Mouse (Mus musculus) kidney, embryonic 16.5 days (tissue): Measurements from ENCODE around the gene Adgrb2. TPM values are rescaled to one million over a fixed set of nuclear protein-coding genes. Genes with fewer than 3 reads are reported as not detected.
A peak's percentile ranks its signal among the peaks of the same experiment; 100 is the strongest.

Experiments used
- ATAC-seq: fragments of 200-750 bp; cut with Nextera tagmentation; 2 replicates; pipeline ENCODE4 v1.8.0; 2017; ENCODE audit warnings: moderate TSS enrichment; ENCODE audit not compliant: low FRiP score, low TSS enrichment
- H3K27ac ChIP-seq: fragments of 300-500 bp; sonication (generic); 2 replicates; pipeline ENCODE4 v1.5.1; 2014; ENCODE audit warnings: low read length
- H3K27me3 ChIP-seq: fragments of 300-500 bp; sonication (generic); 2 replicates; pipeline ENCODE4 v1.6.1; 2014; ENCODE audit warnings: low read length, control low read depth, mixed read lengths; ENCODE audit not compliant: insufficient read depth
- H3K36me3 ChIP-seq: fragments of 300-500 bp; sonication (generic); 2 replicates; pipeline ENCODE4 v1.6.1; 2014; ENCODE audit warnings: low read length, control low read depth, mixed read lengths; ENCODE audit not compliant: insufficient read depth
- H3K4me1 ChIP-seq: fragments of 300-500 bp; sonication (generic); 2 replicates; pipeline ENCODE4 v1.6.1; 2014; ENCODE audit warnings: low read length, control low read depth, mixed read lengths; ENCODE audit not compliant: insufficient read depth
- H3K4me2 ChIP-seq: fragments of 300-500 bp; sonication (generic); replicated peaks from 2 replicates; pipeline ENCODE4 v1.6.1; 2014; ENCODE audit warnings: low read depth, low read length
- H3K4me3 ChIP-seq: fragments of 300-500 bp; sonication (generic); 2 replicates; pipeline ENCODE4 v1.5.1; 2014; ENCODE audit warnings: mild to moderate bottlenecking, low read length
- H3K9ac ChIP-seq: fragments of 300-500 bp; sonication (generic); replicated peaks from 2 replicates; pipeline ENCODE4 v1.6.1; 2014; ENCODE audit warnings: low read length
- H3K9me3 ChIP-seq: fragments of 300-500 bp; sonication (generic); 2 replicates; pipeline ENCODE4 v1.6.1; 2016; ENCODE audit warnings: low read length, control low read depth
- WGBS: fragments of 180-500 bp; shearing (Covaris S2); extraction: QIAGEN DNeasy Blood & Tissue Kit; methylation state at CpG from one replicate; pipeline ENCODE4 v1.1.7; 2014; 5-methylcytosine and 5-hydroxymethylcytosine counted together
- polyA plus RNA-seq: library from polyadenylated mRNA; unstranded; fragments of >200 nt; fragmentation: Nextera tagmentation; extraction: Ambion mirVana; gene quantifications from 2 replicates; pipeline ENCODE4 v1.2.1, GENCODE M21; 2015

Adgrb2 gene
- polyA plus RNA-seq, 1 experiment from 2014 or later, result 1.7 TPM

GRCm38 (mm10) chr4:129998124-129998523 is 13.5 kb downstream of the Adgrb2 start:
- Histone ChIP-seq H3K4me1 (peaks cover 11% of the 10 kb centered on the region), H3K27me3 (peaks cover 12% of the 10 kb centered on the region; the same call in 1 of the 2 replicates), H3K4me3 (no peak overlapping the region), H3K9me3 (no peaks in the 10 kb centered on the region), H3K4me2 (no peak overlapping the region), H3K9ac (no peak overlapping the region), H3K36me3 (no peaks in the 10 kb centered on the region), H3K27ac (no peak overlapping the region)
- WGBS, result 45% methylated on average over 11 of the region's 11 CpGs
- ATAC-seq, result no peak

- Histone ChIP-seq H3K36me3 (no peaks in the 10 kb centered on the region), H3K27me3 (peaks cover 12% of the 10 kb centered on the region; the same call in 1 of the 2 replicates), H3K4me3 (no peak overlapping the region), H3K4me1 (peaks cover 15% of the 10 kb centered on the region), H3K9me3 (no peaks in the 10 kb centered on the region), H3K4me2 (no peak overlapping the region), H3K27ac (peak overlapping the region; percentile 70), H3K9ac (no peak overlapping the region; the same call in 1 of the 2 replicates)
- WGBS, result 20% methylated on average over 5 of the region's 5 CpGs
- ATAC-seq, result peak; percentile 5; the same call in 1 of the 2 replicates
These were observed 17.0 kb downstream of the Adgrb2 start for GRCm38 (mm10) chr4:130001710-130002109.

- peaks cover 12% of the 10 kb centered on the region; the same call in 1 of the 2 replicates for H3K27me3 ChIP-seq
- 41% methylated on average over 10 of the region's 10 CpGs for WGBS
- H3K4me1 ChIP-seq, result peaks cover 17% of the 10 kb centered on the region
- H3K36me3 ChIP-seq, result no peaks in the 10 kb centered on the region
- peak overlapping the region; percentile 70 for H3K27ac ChIP-seq
- H3K4me2 ChIP-seq, result no peak overlapping the region
- ATAC-seq, result peak; percentile 80
- H3K9me3 ChIP-seq, result no peaks in the 10 kb centered on the region
- H3K4me3 ChIP-seq, result no peak overlapping the region
- H3K9ac ChIP-seq, result no peak overlapping the region; the same call in 1 of the 2 replicates
These were observed 17.5 kb downstream of the Adgrb2 start for GRCm38 (mm10) chr4:130002157-130002556.

- Histone ChIP-seq H3K9ac (no peak overlapping the region), H3K36me3 (no peaks in the 10 kb centered on the region), H3K4me2 (no peak overlapping the region), H3K4me1 (peaks cover 17% of the 10 kb centered on the region), H3K27ac (no peak overlapping the region), H3K9me3 (no peaks in the 10 kb centered on the region), H3K4me3 (no peak overlapping the region), H3K27me3 (peaks cover 15% of the 10 kb centered on the region; the same call in 1 of the 2 replicates)
- ATAC-seq, result no peak
- WGBS, result 62% methylated on average over 9 of the region's 9 CpGs
These were observed 20.9 kb downstream of the Adgrb2 start for GRCm38 (mm10) chr4:130005593-130005992.

- no peaks in the 10 kb centered on the region for H3K9me3 ChIP-seq
- peak overlapping the region; percentile 61 for H3K4me2 ChIP-seq
- peak overlapping the region; percentile 35 for H3K4me3 ChIP-seq
- H3K9ac ChIP-seq, result peak overlapping the region; percentile 49
- H3K27ac ChIP-seq, result no peak overlapping the region
- ATAC-seq, result peak; percentile 17; the same call in 1 of the 2 replicates
- peaks cover 13% of the 10 kb centered on the region for H3K4me1 ChIP-seq
- peaks cover 15% of the 10 kb centered on the region; the same call in 1 of the 2 replicates for H3K27me3 ChIP-seq
- H3K36me3 ChIP-seq, result no peaks in the 10 kb centered on the region
- 19% methylated on average over 25 of the region's 25 CpGs for WGBS
These were observed 21.9 kb downstream of the Adgrb2 start for GRCm38 (mm10) chr4:130006533-130006932.

GRCm38 (mm10) chr4:130009043-130009442 is 24.4 kb downstream of the Adgrb2 start:
- H3K27ac ChIP-seq, result no peak overlapping the region
- ATAC-seq, result no peak
- no peaks in the 10 kb centered on the region for H3K9me3 ChIP-seq
- peaks cover 15% of the 10 kb centered on the region; the same call in 1 of the 2 replicates for H3K27me3 ChIP-seq
- H3K4me2 ChIP-seq, result no peak overlapping the region
- H3K9ac ChIP-seq, result no peak overlapping the region
- H3K4me1 ChIP-seq, result peaks cover 6% of the 10 kb centered on the region
- H3K4me3 ChIP-seq, result no peak overlapping the region
- no peaks in the 10 kb centered on the region for H3K36me3 ChIP-seq
- WGBS, result 76% methylated on average over 14 of the region's 14 CpGs

GRCm38 (mm10) chr4:130010723-130011122 is 26.1 kb downstream of the Adgrb2 start:
- ATAC-seq, result no peak
- no peaks in the 10 kb centered on the region for H3K9me3 ChIP-seq
- H3K9ac ChIP-seq, result no peak overlapping the region
- H3K4me1 ChIP-seq, result peaks cover 6% of the 10 kb centered on the region
- H3K4me2 ChIP-seq, result no peak overlapping the region
- WGBS, result 85% methylated on average over 4 of the region's 4 CpGs
- no peaks in the 10 kb centered on the region for H3K36me3 ChIP-seq
- no peak overlapping the region for H3K4me3 ChIP-seq
- no peak overlapping the region for H3K27ac ChIP-seq
- peaks cover 15% of the 10 kb centered on the region; the same call in 1 of the 2 replicates for H3K27me3 ChIP-seq

- 78% methylated on average over 6 of the region's 6 CpGs for WGBS
- no peak for ATAC-seq
- H3K4me1 ChIP-seq, result no peaks in the 10 kb centered on the region
- no peaks in the 10 kb centered on the region for H3K9me3 ChIP-seq
- H3K4me3 ChIP-seq, result no peak overlapping the region
- H3K27me3 ChIP-seq, result peaks cover 15% of the 10 kb centered on the region; the same call in 1 of the 2 replicates
- H3K36me3 ChIP-seq, result no peaks in the 10 kb centered on the region
- H3K9ac ChIP-seq, result no peak overlapping the region
- no peak overlapping the region for H3K4me2 ChIP-seq
- H3K27ac ChIP-seq, result no peak overlapping the region
These were observed 27.6 kb downstream of the Adgrb2 start for GRCm38 (mm10) chr4:130012234-130012633.

GRCm38 (mm10) chr4:130013111-130013510 is 28.4 kb downstream of the Adgrb2 start:
- Histone ChIP-seq H3K4me1 (no peaks in the 10 kb centered on the region), H3K9ac (no peak overlapping the region), H3K27ac (no peak overlapping the region), H3K9me3 (no peaks in the 10 kb centered on the region), H3K4me3 (no peak overlapping the region), H3K4me2 (no peak overlapping the region), H3K36me3 (no peaks in the 10 kb centered on the region), H3K27me3 (peaks cover 7% of the 10 kb centered on the region; the same call in 1 of the 2 replicates)
- ATAC-seq, result no peak
- WGBS, result 60% methylated on average over 10 of the region's 10 CpGs

- no peak overlapping the region for H3K27ac ChIP-seq
- no peaks in the 10 kb centered on the region for H3K9me3 ChIP-seq
- ATAC-seq, result no peak
- no peak overlapping the region for H3K4me2 ChIP-seq
- WGBS, result 56% methylated on average over 4 of the region's 4 CpGs
- H3K27me3 ChIP-seq, result 0 out of 2 replicates have a peak, but pooled peaks cover 2% of the 10 kb centered on the region
- no peak overlapping the region for H3K4me3 ChIP-seq
- no peaks in the 10 kb centered on the region for H3K36me3 ChIP-seq
- H3K9ac ChIP-seq, result no peak overlapping the region
- no peaks in the 10 kb centered on the region for H3K4me1 ChIP-seq
These were observed 31.3 kb downstream of the Adgrb2 start for GRCm38 (mm10) chr4:130016010-130016409.
